Mouse (Mus musculus) hindbrain, embryonic 15.5 days (tissue): ENCODE results near the gene Arhgap23. TPM values are rescaled to one million over a fixed set of nuclear protein-coding genes. Genes with fewer than 3 reads are reported as not detected.

Experiments used
- ATAC-seq: fragments of 200-750 bp; cut with Nextera tagmentation; 2 replicates; pipeline ENCODE4 v1.8.0; 2017; ENCODE audit warnings: low read depth, moderate number of reproducible peaks, moderate TSS enrichment; ENCODE audit not compliant: low FRiP score
- H3K27ac ChIP-seq: fragments of 300-500 bp; sonication (generic); replicated peaks from 2 replicates; pipeline ENCODE4 v1.5.1; 2015; ENCODE audit warnings: mild to moderate bottlenecking, inconsistent platforms
- H3K27me3 ChIP-seq: fragments of 300-500 bp; sonication (generic); 2 replicates; pipeline ENCODE4 v1.6.1; 2015; ENCODE audit warnings: control low read depth, inconsistent platforms
- H3K36me3 ChIP-seq: fragments of 300-500 bp; sonication (generic); 2 replicates; pipeline ENCODE4 v1.6.1; 2015; ENCODE audit warnings: control low read depth, inconsistent platforms
- H3K4me1 ChIP-seq: fragments of 300-500 bp; sonication (generic); replicated peaks from 2 replicates; pipeline ENCODE4 v1.6.1; 2015; ENCODE audit warnings: control low read depth, inconsistent platforms
- H3K4me2 ChIP-seq: fragments of 300-500 bp; sonication (generic); 2 replicates; pipeline ENCODE4 v1.6.1; 2015; ENCODE audit warnings: moderate library complexity, mild to moderate bottlenecking, inconsistent platforms
- H3K4me3 ChIP-seq: fragments of 300-500 bp; sonication (generic); 2 replicates; pipeline ENCODE4 v1.5.1; 2015; ENCODE audit warnings: mild to moderate bottlenecking, inconsistent platforms
- H3K9ac ChIP-seq: fragments of 300-500 bp; sonication (generic); 2 replicates; pipeline ENCODE4 v1.6.1; 2015; ENCODE audit warnings: inconsistent platforms
- H3K9me3 ChIP-seq: fragments of 300-500 bp; sonication (generic); 2 replicates; pipeline ENCODE4 v1.6.1; 2016; ENCODE audit warnings: control low read depth, inconsistent platforms
- WGBS: fragments of 180-500 bp; shearing (Covaris S2); methylation state at CpG from one replicate; pipeline ENCODE4 v1.1.7; 2015; 5-methylcytosine and 5-hydroxymethylcytosine counted together
- polyA plus RNA-seq: library from polyadenylated mRNA; unstranded; fragments of >200 nt; fragmentation: Nextera tagmentation; extraction: Ambion mirVana; gene quantifications from 2 replicates; pipeline ENCODE4 v1.2.1, GENCODE M21; 2015

Gene Arhgap23
- polyA plus RNA-seq, 1 experiment from 2014 or later, result 10.1 TPM

DNA sequence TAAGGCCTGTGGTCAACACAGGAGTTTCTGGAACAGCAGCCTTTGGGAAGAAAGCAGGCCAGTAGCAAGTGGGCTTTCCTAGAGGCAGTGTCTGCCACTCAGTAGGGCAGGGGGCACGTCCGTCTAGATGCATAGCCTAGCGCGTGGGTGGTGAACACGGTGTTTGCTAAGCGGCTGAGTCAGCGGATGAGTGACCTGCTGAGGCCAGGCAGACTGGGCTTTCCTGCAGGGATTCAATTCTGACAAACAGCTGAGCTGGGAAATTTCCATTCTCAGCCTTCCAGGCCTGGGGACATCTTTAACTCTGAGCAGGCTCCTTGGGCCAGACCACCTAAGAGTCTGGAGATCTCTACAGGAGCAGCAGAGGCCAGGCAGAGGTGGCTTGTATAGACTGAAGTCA lies 62.1 kb downstream of the Arhgap23 start:
- WGBS, result 60% methylated on average over 7 of the region's 7 CpGs
- no peaks in the 10 kb centered on the region for H3K27me3 ChIP-seq
- peaks cover 68% of the 10 kb centered on the region for H3K36me3 ChIP-seq
- ATAC-seq, result no peak
- no peak overlapping the region for H3K4me2 ChIP-seq
- no peaks in the 10 kb centered on the region for H3K9me3 ChIP-seq
- H3K9ac ChIP-seq, result no peak overlapping the region
- H3K4me3 ChIP-seq, result no peak overlapping the region
- no peaks in the 10 kb centered on the region for H3K4me1 ChIP-seq
- H3K27ac ChIP-seq, result no peak overlapping the region

DNA sequence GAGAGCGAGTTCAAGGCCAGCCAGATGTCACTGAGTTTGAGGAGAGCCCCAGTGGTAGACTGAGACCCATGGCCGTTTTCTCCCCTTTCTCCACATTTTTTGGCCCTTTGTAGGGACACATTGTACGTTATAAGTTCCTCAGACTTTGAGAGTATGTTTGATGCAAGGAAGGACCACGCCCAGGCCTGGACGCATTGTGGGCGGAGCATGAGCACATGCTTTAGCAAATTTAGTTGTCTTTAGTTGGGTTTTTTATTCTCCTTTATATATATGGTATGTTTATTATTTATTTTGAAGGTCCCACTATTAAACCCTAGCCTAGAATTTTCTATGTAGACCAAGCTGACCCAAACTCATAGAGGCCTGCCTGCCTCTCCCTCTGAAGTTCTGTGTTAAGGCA lies 63.0 kb downstream of the Arhgap23 start:
- H3K27me3 ChIP-seq, result no peaks in the 10 kb centered on the region
- 88% methylated on average over 6 of the region's 6 CpGs for WGBS
- no peak overlapping the region for H3K4me2 ChIP-seq
- no peak overlapping the region for H3K4me3 ChIP-seq
- peaks cover 67% of the 10 kb centered on the region for H3K36me3 ChIP-seq
- H3K4me1 ChIP-seq, result no peaks in the 10 kb centered on the region
- no peak overlapping the region for H3K27ac ChIP-seq
- H3K9me3 ChIP-seq, result no peaks in the 10 kb centered on the region
- no peak overlapping the region for H3K9ac ChIP-seq
- no peak for ATAC-seq

DNA sequence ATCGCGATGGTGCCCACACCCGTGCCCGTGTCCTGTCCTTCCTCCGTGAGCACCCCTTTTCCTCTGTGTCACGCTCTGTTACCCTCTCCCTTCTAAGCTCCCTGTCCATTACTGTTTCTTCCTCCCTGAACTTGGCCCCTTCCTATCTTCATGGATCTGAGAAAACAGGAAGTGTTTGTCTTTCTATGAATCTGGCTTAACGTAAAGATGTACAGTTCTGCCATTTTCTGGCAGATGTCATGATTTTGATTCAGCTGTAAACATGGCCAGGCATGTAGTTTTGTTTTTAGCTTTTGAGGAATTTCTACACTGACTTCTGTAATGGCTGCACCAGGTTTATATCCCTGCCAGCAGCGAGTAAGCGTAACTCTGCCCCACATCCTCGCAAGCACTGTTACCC lies 63.8 kb downstream of the Arhgap23 start:
- Histone ChIP-seq H3K9ac (no peak overlapping the region), H3K36me3 (peaks cover 63% of the 10 kb centered on the region), H3K4me2 (no peak overlapping the region), H3K4me1 (no peaks in the 10 kb centered on the region), H3K9me3 (no peaks in the 10 kb centered on the region), H3K27me3 (no peaks in the 10 kb centered on the region), H3K27ac (no peak overlapping the region), H3K4me3 (no peak overlapping the region)
- ATAC-seq, result no peak
- WGBS, result 90% methylated on average over 10 of the region's 10 CpGs

DNA sequence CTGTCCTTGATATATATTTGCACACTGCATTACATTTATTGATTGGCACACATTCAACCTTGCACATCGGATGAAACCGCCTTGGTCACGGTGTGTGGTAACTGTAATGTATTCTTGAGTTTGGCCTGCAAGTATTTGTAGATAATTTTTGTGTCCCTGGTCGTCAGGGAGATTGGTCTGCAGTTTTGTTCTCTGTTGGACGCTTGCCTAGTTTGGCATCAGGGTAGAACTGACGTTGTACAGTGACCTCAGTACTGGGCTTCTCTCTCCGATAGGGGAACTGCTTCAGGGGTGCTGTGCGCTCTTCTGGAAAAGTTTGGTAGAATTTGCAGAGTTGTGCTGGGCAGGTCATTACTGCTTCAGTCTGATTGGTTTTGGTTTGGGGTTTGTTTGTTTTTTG lies 64.5 kb downstream of the Arhgap23 start:
- peaks cover 66% of the 10 kb centered on the region for H3K36me3 ChIP-seq
- no peak overlapping the region for H3K4me2 ChIP-seq
- H3K4me3 ChIP-seq, result no peak overlapping the region
- no peak overlapping the region for H3K27ac ChIP-seq
- no peak overlapping the region for H3K9ac ChIP-seq
- no peak for ATAC-seq
- H3K9me3 ChIP-seq, result no peaks in the 10 kb centered on the region
- 64% methylated on average over 8 of the region's 8 CpGs for WGBS
- H3K27me3 ChIP-seq, result no peaks in the 10 kb centered on the region
- no peaks in the 10 kb centered on the region for H3K4me1 ChIP-seq

DNA sequence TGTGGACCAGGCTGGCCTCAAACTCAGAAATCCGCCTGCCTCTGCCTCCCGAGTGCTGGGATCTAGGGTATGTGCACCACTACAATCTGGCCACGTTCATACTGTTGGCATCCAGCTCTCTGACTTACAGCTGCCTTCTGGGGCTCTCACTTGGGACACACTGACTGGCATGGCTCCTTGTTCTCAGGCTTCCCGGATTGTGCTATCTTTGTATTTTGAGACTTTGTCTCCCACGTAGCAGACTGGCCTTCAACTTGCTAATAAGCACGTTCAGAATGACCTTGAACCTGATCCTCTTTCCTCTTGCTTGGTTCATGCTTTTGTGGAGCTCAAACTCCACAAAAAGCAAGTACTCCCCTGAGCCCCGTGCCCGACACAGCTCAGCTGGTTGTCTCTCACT lies 70.3 kb downstream of the Arhgap23 start:
- Histone ChIP-seq H3K27ac (no peak overlapping the region), H3K9me3 (no peaks in the 10 kb centered on the region), H3K4me1 (no peaks in the 10 kb centered on the region), H3K36me3 (peaks cover 38% of the 10 kb centered on the region), H3K4me2 (no peak overlapping the region), H3K4me3 (no peak overlapping the region), H3K9ac (no peak overlapping the region), H3K27me3 (no peaks in the 10 kb centered on the region)
- 82% methylated on average over 8 of the region's 8 CpGs for WGBS
- ATAC-seq, result no peak

DNA sequence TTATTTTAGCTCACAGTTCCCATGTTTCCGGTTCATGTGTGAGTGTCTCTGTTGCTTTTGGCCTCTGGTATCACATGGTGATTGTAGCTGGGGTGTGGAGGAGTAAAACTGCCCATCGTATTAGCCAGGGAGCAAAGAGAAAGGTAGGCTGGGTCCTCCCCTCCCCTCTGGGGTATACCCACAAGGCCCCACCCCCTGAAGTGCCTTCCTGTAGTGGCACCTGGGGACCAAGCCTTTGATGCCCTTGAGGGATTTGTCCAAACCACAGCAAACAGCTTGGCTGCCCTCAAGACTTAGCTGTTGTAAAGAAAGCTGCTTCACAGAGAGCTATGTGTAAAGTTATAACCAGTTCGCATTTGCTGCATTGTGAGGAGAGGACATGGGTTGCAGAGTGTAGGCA lies 72.3 kb downstream of the Arhgap23 start:
- Histone ChIP-seq H3K27ac (no peak overlapping the region), H3K4me3 (no peak overlapping the region), H3K9ac (no peak overlapping the region), H3K36me3 (peaks cover 40% of the 10 kb centered on the region), H3K4me1 (no peaks in the 10 kb centered on the region), H3K9me3 (no peaks in the 10 kb centered on the region), H3K4me2 (no peak overlapping the region), H3K27me3 (no peaks in the 10 kb centered on the region)
- 76% methylated on average over 3 of the region's 3 CpGs for WGBS
- ATAC-seq, result no peak

DNA sequence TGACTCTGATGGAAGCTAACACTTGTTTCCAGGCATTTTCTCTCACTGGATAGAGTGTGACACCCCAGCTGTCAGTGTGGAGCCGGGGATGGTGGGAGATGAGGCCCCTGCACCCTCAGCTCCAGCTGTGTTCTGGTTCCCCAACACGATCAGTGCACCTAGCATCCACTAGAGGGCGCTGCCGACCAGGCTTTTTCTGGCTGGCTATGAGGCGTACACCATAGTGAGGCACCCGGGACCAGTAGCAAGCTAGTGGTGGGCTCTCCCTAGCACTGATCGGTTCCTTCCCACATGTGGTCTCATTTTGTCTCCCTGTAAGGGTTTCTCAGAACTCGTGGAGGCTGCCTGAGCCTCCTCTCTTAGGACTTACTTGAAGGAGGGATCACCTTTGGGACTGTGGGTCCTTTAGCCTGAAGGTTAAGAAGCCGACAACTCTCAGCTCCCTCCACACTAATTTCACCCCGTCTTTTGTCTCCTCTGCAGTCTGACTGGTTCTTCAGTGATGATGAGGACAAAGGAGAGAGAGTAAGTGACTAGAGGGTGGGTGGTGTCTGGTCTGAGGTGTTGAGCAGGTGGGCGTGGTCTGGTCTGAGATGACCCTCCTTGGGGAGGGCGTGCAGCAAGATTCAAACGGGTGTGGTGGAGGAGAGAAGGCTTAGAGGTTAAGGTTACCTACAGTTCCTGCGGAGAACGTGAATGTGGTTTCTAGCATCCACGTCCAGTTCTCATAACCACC lies 74.4 kb downstream of the Arhgap23 start:
- Histone ChIP-seq H3K9ac (no peak overlapping the region), H3K27me3 (no peaks in the 10 kb centered on the region), H3K4me3 (no peak overlapping the region), H3K36me3 (peaks cover 51% of the 10 kb centered on the region), H3K4me1 (no peaks in the 10 kb centered on the region), H3K4me2 (no peak overlapping the region), H3K9me3 (no peaks in the 10 kb centered on the region), H3K27ac (no peak overlapping the region)
- peak; percentile 67 for ATAC-seq
- 26% methylated on average over 16 of the region's 16 CpGs for WGBS

DNA sequence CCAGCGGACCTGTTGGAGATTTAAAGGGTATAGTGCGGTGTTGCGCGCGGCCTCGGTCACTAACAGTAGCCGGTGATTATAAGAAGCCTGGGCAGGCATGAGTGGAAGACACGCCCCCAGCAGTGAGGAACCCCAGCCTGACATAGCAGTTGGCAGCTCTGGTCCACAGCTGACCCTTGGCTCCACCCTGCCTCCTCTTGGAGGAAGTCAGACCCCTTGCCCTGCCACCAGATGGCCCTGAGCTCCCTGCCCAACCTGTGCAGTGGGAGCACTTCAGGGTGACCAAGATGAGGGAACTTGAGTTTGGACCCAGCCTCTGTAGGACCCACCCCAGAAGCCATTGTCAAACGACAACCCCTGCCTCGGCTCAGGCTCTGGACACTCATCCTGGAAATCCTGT lies 76.3 kb downstream of the Arhgap23 start:
- no peak overlapping the region for H3K27ac ChIP-seq
- 0 out of 2 replicates have a peak, but pooled peaks have one; percentile 33 for ATAC-seq
- 0 out of 2 replicates have a peak, but pooled peaks cover 1% of the 10 kb centered on the region for H3K27me3 ChIP-seq
- H3K36me3 ChIP-seq, result peaks cover 46% of the 10 kb centered on the region
- no peak overlapping the region for H3K9ac ChIP-seq
- H3K4me1 ChIP-seq, result no peaks in the 10 kb centered on the region
- no peak overlapping the region for H3K4me2 ChIP-seq
- no peak overlapping the region for H3K4me3 ChIP-seq
- WGBS, result 79% methylated on average over 10 of the region's 10 CpGs
- H3K9me3 ChIP-seq, result no peaks in the 10 kb centered on the region

DNA sequence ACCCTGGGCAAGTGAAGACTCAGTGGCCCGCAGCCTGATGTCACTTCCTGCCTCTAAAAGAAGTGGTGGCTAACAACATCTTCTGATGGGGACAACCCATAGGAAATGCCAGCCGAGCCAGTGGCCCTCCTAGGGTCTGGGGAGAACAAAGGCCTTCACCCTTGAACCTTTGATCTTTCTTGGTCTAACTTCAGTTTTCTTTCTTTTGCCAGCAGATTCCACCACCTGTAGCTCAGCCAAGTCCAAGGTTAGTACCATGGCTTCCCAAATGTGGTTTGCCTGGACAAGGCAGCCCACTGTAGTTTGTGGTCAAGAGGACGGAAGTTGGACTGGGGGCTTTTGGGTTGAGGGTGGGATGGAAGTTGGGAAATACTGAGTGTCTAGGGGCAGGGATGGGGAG lies 77.5 kb downstream of the Arhgap23 start:
- peaks cover 40% of the 10 kb centered on the region for H3K36me3 ChIP-seq
- H3K27me3 ChIP-seq, result peaks cover 11% of the 10 kb centered on the region; the same call in 1 of the 2 replicates
- H3K4me2 ChIP-seq, result no peak overlapping the region
- no peak overlapping the region for H3K27ac ChIP-seq
- WGBS, result 86% methylated on average over 3 of the region's 3 CpGs
- no peaks in the 10 kb centered on the region for H3K4me1 ChIP-seq
- H3K9ac ChIP-seq, result no peak overlapping the region
- H3K4me3 ChIP-seq, result no peak overlapping the region
- H3K9me3 ChIP-seq, result no peaks in the 10 kb centered on the region
- no peak for ATAC-seq

DNA sequence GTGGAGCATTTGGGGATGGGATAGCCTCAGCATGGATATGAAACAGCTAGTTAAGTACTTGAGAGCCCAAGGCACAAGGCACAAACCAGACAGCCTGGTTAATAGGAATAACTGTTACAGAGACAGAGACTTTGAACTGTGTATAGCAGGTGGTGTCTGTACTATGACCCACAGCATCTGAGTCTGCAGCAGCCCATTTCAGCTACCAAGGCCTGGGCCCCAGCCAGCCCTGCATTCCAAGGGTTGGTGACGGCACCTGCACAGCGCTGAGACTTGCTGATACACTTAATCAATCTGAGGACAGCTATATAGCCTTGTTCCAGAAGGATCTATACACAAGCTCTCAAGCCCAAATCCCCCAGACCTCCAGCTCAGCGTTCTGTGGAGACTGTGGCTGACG lies 82.2 kb downstream of the Arhgap23 start:
- no peak overlapping the region for H3K9ac ChIP-seq
- peaks cover 26% of the 10 kb centered on the region for H3K36me3 ChIP-seq
- peaks cover 37% of the 10 kb centered on the region for H3K27me3 ChIP-seq
- 89% methylated on average over 4 of the region's 4 CpGs for WGBS
- ATAC-seq, result no peak
- no peak overlapping the region for H3K4me2 ChIP-seq
- no peak overlapping the region for H3K4me3 ChIP-seq
- H3K4me1 ChIP-seq, result peaks cover 14% of the 10 kb centered on the region
- no peaks in the 10 kb centered on the region for H3K9me3 ChIP-seq
- H3K27ac ChIP-seq, result no peak overlapping the region

DNA sequence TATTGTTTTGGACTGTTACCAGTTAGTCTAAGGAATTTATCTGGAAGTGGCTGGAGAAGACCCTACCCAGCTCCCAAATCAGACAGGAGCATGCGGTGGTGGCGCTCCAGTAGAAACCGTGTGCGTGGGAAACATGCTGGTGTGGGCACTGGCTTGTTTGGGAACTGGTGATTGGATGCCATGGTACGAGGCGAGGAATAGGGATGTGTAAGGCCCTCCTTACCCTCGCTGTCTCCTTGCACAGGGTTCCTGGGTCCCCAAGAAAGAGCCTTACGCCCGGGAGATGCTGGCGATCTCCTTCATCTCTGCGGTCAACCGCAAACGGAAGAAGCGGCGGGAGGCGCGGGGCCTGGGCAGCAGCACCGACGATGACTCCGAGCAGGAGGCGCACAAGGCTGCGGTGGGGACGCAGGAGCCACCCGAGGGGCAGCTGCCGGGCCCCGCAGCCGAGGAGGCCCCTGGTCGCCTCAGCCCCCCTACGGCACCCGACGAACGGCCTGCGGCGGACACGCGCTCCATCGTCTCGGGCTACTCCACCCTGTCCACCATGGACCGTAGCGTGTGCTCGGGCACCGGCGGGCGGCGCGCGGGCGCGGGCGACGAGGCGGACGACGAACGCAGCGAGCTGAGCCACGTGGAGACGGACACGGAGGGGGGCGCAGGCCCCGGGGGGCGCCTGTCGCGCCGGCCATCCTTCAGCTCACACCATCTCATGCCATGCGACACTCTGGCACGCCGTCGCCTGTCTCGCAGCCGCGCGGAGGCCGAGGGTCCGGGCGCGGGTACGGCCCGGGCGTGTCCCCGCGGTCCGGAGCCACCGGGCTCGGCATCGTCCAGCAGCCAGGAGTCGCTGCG lies 84.8 kb downstream of the Arhgap23 start, which contains the start of gene 4933428G20Rik:
TSS of gene 4933428G20Rik (minus strand) at position 476 of the 855 bp plus-strand sequence.
- Histone ChIP-seq H3K4me3 (peak within 1 kb of the TSS; percentile 31), H3K4me1 (peaks cover 14% of the 10 kb centered on the region), H3K9ac (0 out of 2 replicates have a peak within 1 kb of the TSS, but pooled peaks have one; percentile 17), H3K4me2 (peak within 1 kb of the TSS; percentile 56), H3K9me3 (no peaks in the 10 kb centered on the region), H3K36me3 (0 out of 2 replicates have a peak, but pooled peaks cover 5% of the 10 kb centered on the region), H3K27me3 (peaks cover 40% of the 10 kb centered on the region), H3K27ac (no peak within 1 kb of the TSS)
- peak; percentile 23; the same call in 1 of the 2 replicates for ATAC-seq
- WGBS, result 15% methylated on average over 72 of the region's 88 CpGs
